Mouse (Mus musculus): ENCODE results near the gene Mapkapk5. TPM values are rescaled to one million over a fixed set of nuclear protein-coding genes. Genes with fewer than 3 reads are reported as not detected.

The Mapkapk5 gene
- polyA plus RNA-seq, 1 experiment from 2014 or later, result 59.8 TPM

GRCm38 (mm10) chr5:121500719-121501118 is 45.0 kb downstream of the Mapkapk5 start:
- Histone ChIP-seq H3K4me1 (replicated peaks; ENCODE audit: control insufficient read depth, insufficient read depth, low read length) (peaks cover 9% of the 10 kb centered on the region), H3K27me3 (replicated peaks; ENCODE audit: control insufficient read depth, insufficient read depth, low read length) (no peaks in the 10 kb centered on the region), H3K9ac (ENCODE audit: low read depth, low read length) (no peak overlapping the region), H3K4me3 (ENCODE audit: low read depth, low read length) (no peak overlapping the region), H3K36me3 (ENCODE audit: control insufficient read depth, insufficient read depth, low read length) (no peaks in the 10 kb centered on the region), H3K9me3 (ENCODE audit: control insufficient read depth, low read length) (no peaks in the 10 kb centered on the region), H3K4me2 (peak overlapping the region; percentile 28; the same call in 1 of the 2 replicates), H3K27ac (ENCODE audit: low read depth, low read length) (no peak overlapping the region)
- ATAC-seq (replicated peaks; ENCODE audit: low FRiP score) (no peak), DNase-seq (ENCODE audit: low spot score) (no peak)
- WGBS, result 43% methylated on average over 7 of the region's 7 CpGs

GRCm38 (mm10) chr5:121493305-121493704 is 52.4 kb downstream of the Mapkapk5 start:
- no peak for ATAC-seq (replicated peaks; ENCODE audit: low FRiP score)
- Histone ChIP-seq H3K36me3 (ENCODE audit: control insufficient read depth, insufficient read depth, low read length) (no peaks in the 10 kb centered on the region), H3K4me3 (ENCODE audit: low read depth, low read length) (no peak overlapping the region), H3K27ac (ENCODE audit: low read depth, low read length) (no peak overlapping the region), H3K9me3 (ENCODE audit: control insufficient read depth, low read length) (no peaks in the 10 kb centered on the region), H3K4me1 (replicated peaks; ENCODE audit: control insufficient read depth, insufficient read depth, low read length) (no peaks in the 10 kb centered on the region), H3K27me3 (replicated peaks; ENCODE audit: control insufficient read depth, insufficient read depth, low read length) (no peaks in the 10 kb centered on the region), H3K9ac (ENCODE audit: low read depth, low read length) (no peak overlapping the region), H3K4me2 (no peak overlapping the region)
- WGBS, result 70% methylated on average over 8 of the region's 8 CpGs
- no peak for DNase-seq (ENCODE audit: low spot score)

GRCm38 (mm10) chr5:121484801-121485200 is 60.9 kb downstream of the Mapkapk5 start:
- DNase-seq (ENCODE audit: low spot score), result no peak
- H3K4me2 ChIP-seq, result no peak overlapping the region
- no peaks in the 10 kb centered on the region for H3K4me1 ChIP-seq (replicated peaks; ENCODE audit: control insufficient read depth, insufficient read depth, low read length)
- no peak overlapping the region for H3K27ac ChIP-seq (ENCODE audit: low read depth, low read length)
- H3K4me3 ChIP-seq (ENCODE audit: low read depth, low read length), result no peak overlapping the region
- no peaks in the 10 kb centered on the region for H3K9me3 ChIP-seq (ENCODE audit: control insufficient read depth, low read length)
- no peaks in the 10 kb centered on the region for H3K36me3 ChIP-seq (ENCODE audit: control insufficient read depth, insufficient read depth, low read length)
- H3K27me3 ChIP-seq (replicated peaks; ENCODE audit: control insufficient read depth, insufficient read depth, low read length), result no peaks in the 10 kb centered on the region
- no peak overlapping the region for H3K9ac ChIP-seq (ENCODE audit: low read depth, low read length)
- ATAC-seq (replicated peaks; ENCODE audit: low FRiP score), result no peak
- 67% methylated on average over 5 of the region's 5 CpGs for WGBS

GRCm38 (mm10) chr5:121477680-121478079 is 68.0 kb downstream of the Mapkapk5 start:
- peaks cover 18% of the 10 kb centered on the region for H3K4me1 ChIP-seq (replicated peaks; ENCODE audit: control insufficient read depth, insufficient read depth, low read length)
- ATAC-seq (replicated peaks; ENCODE audit: low FRiP score) (no peak), DNase-seq (ENCODE audit: low spot score) (no peak)

GRCm38 (mm10) chr5:121476040-121476439 is 69.7 kb downstream of the Mapkapk5 start:
- peaks cover 18% of the 10 kb centered on the region for H3K4me1 ChIP-seq (replicated peaks; ENCODE audit: control insufficient read depth, insufficient read depth, low read length)
- WGBS, result 49% methylated on average over 1 of the region's 1 CpGs

More at GRCm38 (mm10) chr5:121477680-121478079, 68.0 kb downstream of the Mapkapk5 start:
- Histone ChIP-seq H3K4me3 (ENCODE audit: low read depth, low read length) (no peak overlapping the region), H3K36me3 (ENCODE audit: control insufficient read depth, insufficient read depth, low read length) (no peaks in the 10 kb centered on the region), H3K27ac (ENCODE audit: low read depth, low read length) (no peak overlapping the region), H3K9ac (ENCODE audit: low read depth, low read length) (no peak overlapping the region), H3K4me2 (no peak overlapping the region), H3K27me3 (replicated peaks; ENCODE audit: control insufficient read depth, insufficient read depth, low read length) (no peaks in the 10 kb centered on the region), H3K9me3 (ENCODE audit: control insufficient read depth, low read length) (no peaks in the 10 kb centered on the region)
- 32% methylated on average over 3 of the region's 3 CpGs for WGBS

More at GRCm38 (mm10) chr5:121476040-121476439, 69.7 kb downstream of the Mapkapk5 start:
- Histone ChIP-seq H3K4me2 (peak overlapping the region; percentile 52), H3K4me3 (ENCODE audit: low read depth, low read length) (no peak overlapping the region), H3K9me3 (ENCODE audit: control insufficient read depth, low read length) (no peaks in the 10 kb centered on the region), H3K9ac (ENCODE audit: low read depth, low read length) (no peak overlapping the region; the same call in 1 of the 2 replicates), H3K27ac (ENCODE audit: low read depth, low read length) (peak overlapping the region; percentile 89), H3K27me3 (replicated peaks; ENCODE audit: control insufficient read depth, insufficient read depth, low read length) (no peaks in the 10 kb centered on the region), H3K36me3 (ENCODE audit: control insufficient read depth, insufficient read depth, low read length) (no peaks in the 10 kb centered on the region)
- ATAC-seq (replicated peaks; ENCODE audit: low FRiP score) (peak; percentile 87), DNase-seq (ENCODE audit: low spot score) (no peak)

Other genes with a start within 250 kb of the Mapkapk5 start
- 36.7 and 38.6 TPM in 2 replicates for gene Trafd1, start 160.3 kb downstream of the Mapkapk5 start, polyA plus RNA-seq (2014; fragmentation: Nextera tagmentation; extraction: Ambion mirVana)
- gene Naa25, start 148.0 kb downstream of the Mapkapk5 start, polyA plus RNA-seq (2014; fragmentation: Nextera tagmentation; extraction: Ambion mirVana), result 59.5 and 64.2 TPM in 2 replicates
- gene Tmem116, start 94.0 kb downstream of the Mapkapk5 start, polyA plus RNA-seq (2014; fragmentation: Nextera tagmentation; extraction: Ambion mirVana), result 1.1 and 2.6 TPM in 2 replicates
- 168 and 175 TPM in 2 replicates for gene Erp29, start 93.4 kb downstream of the Mapkapk5 start, polyA plus RNA-seq (2014; fragmentation: Nextera tagmentation; extraction: Ambion mirVana)
- gene Adam1b, start 42.5 kb downstream of the Mapkapk5 start, polyA plus RNA-seq (2014; fragmentation: Nextera tagmentation; extraction: Ambion mirVana), result not detected in 2 replicates
- gene Adam1a, start 423 bp downstream of the Mapkapk5 start, polyA plus RNA-seq (2014; fragmentation: Nextera tagmentation; extraction: Ambion mirVana), result 1.2 TPM in 2 replicates
- not detected in 2 replicates for gene Gm42878, start 423 bp downstream of the Mapkapk5 start, polyA plus RNA-seq (2014; fragmentation: Nextera tagmentation; extraction: Ambion mirVana)
- gene Aldh2, start 47.9 kb upstream of the Mapkapk5 start, polyA plus RNA-seq (2014; fragmentation: Nextera tagmentation; extraction: Ambion mirVana), result 88.7 and 97.3 TPM in 2 replicates
- gene Acad12, start 73.0 kb upstream of the Mapkapk5 start, polyA plus RNA-seq (2014; fragmentation: Nextera tagmentation; extraction: Ambion mirVana), result 3.0 and 5.0 TPM in 2 replicates
- gene Acad10, start 114.6 kb upstream of the Mapkapk5 start, polyA plus RNA-seq (2014; fragmentation: Nextera tagmentation; extraction: Ambion mirVana), result 2.7 and 3.6 TPM in 2 replicates
- gene Brap, start 114.7 kb upstream of the Mapkapk5 start, polyA plus RNA-seq (2014; fragmentation: Nextera tagmentation; extraction: Ambion mirVana), result 42.8 and 46.0 TPM in 2 replicates
- gene Atxn2, start 165.4 kb upstream of the Mapkapk5 start, polyA plus RNA-seq (2014; fragmentation: Nextera tagmentation; extraction: Ambion mirVana), result 49.8 and 63.9 TPM in 2 replicates